Mouse (Mus musculus) cerebellum, postnatal 36 days (tissue): ENCODE measurements around the gene Axin1.

Experiments
- DNase-seq, 2 experiments: peaks; one replicate each; pipeline ENCODE4 v3.0.0; 2021 to 2022; ENCODE audit warnings: mixed read lengths in 2 of 2

Axin1 gene

GRCm38 (mm10) chr17:26243471-26244100 is 105.1 kb downstream of the Axin1 start:
- no peak for DNase-seq

- peak; percentile 89 to 92 for DNase-seq
Measured at GRCm38 (mm10) chr17:26244101-26244841, 105.8 kb downstream of the Axin1 start, which contains the start of gene Fam234a. TSS of gene Fam234a (minus strand) at chr17:26244242.
